ENCODE assay signal across 9 mouse cellular contexts in genomic region chrX:58031671-58032605, GRCm38 (mm10). TPM values are rescaled to one million over a fixed set of nuclear protein-coding genes. Genes with fewer than 3 reads are reported as not detected.
DNase-seq lines count a peak whose midpoint lies in the region; ATAC-seq and TF ChIP-seq lines count a peak whose summit lies in the region.
"Had no signal": no experiment of that assay in that cellular context is flagged by ENCODE, and none has a peak within 500 bp of the region (broad histone marks: within the 10 kb centered on the region; RNA-seq: fewer than 3 reads in every experiment).

No protein-coding gene starts in this region.

- H3K9me3 ChIP-seq in forebrain, postnatal 0 days (ENCODE audit: low read length) = no peaks in the 10 kb centered on the region
- H3K9me3 ChIP-seq in midbrain, postnatal 0 days (ENCODE audit: low read length) = no peaks in the 10 kb centered on the region

- 28% methylated on average over 55 of the region's 56 CpGs for WGBS in forebrain, postnatal 0 days
- WGBS in midbrain, postnatal 0 days = 27% methylated on average over 54 of the region's 56 CpGs

- peak overlapping the region; percentile 35 for H3K4me3 ChIP-seq in forebrain, postnatal 0 days (ENCODE audit: low read depth, low read length)
- H3K4me3 ChIP-seq in midbrain, postnatal 0 days (ENCODE audit: low read depth, low read length) = peak overlapping the region; percentile 41

- peak; percentile 30 for DNase-seq in kidney, adult 9 months
- no peak for DNase-seq in kidney, postnatal 25 days
- DNase-seq in cerebellum, postnatal 10 days = peak; percentile 57 to 63
- no peak for DNase-seq in forebrain, postnatal 0 days
- DNase-seq in midbrain, postnatal 0 days (ENCODE audit: low spot score) = no peak
- no peak for DNase-seq in thymus, postnatal 10 days (ENCODE audit: low spot score in 2 of 2)
- DNase-seq in spleen, postnatal 10 days (ENCODE audit: low spot score in 2 of 2) = no peak
- DNase-seq in spleen, postnatal 36 days (ENCODE audit: low spot score in 2 of 2) = no peak

- no peak for ATAC-seq in forebrain, postnatal 0 days
- no peak for ATAC-seq in midbrain, postnatal 0 days (ENCODE audit: low FRiP score)

- no peak for TF ChIP-seq CTCF in forebrain, postnatal 0 days (IDR thresholded peaks at IDR 0.05; ENCODE audit: low read depth)
- no peak for TF ChIP-seq CTCF in midbrain, postnatal 0 days (IDR thresholded peaks at IDR 0.05)

- peak overlapping the region; percentile 35; the same call in 1 of the 2 replicates for H3K9ac ChIP-seq in forebrain, postnatal 0 days
- H3K9ac ChIP-seq in midbrain, postnatal 0 days (replicated peaks; ENCODE audit: low read length, poor library complexity, severe bottlenecking) = 0 out of 2 replicates have a peak overlapping the region, but pooled peaks have one; percentile 29

- peak overlapping the region; percentile 45 for H3K4me2 ChIP-seq in forebrain, postnatal 0 days (ENCODE audit: low read depth)
- peak overlapping the region; percentile 49 for H3K4me2 ChIP-seq in midbrain, postnatal 0 days (ENCODE audit: low read depth, low read length, poor library complexity, severe bottlenecking)

- H3K36me3 ChIP-seq in forebrain, postnatal 0 days (ENCODE audit: insufficient read depth) = no peaks in the 10 kb centered on the region
- H3K36me3 ChIP-seq in midbrain, postnatal 0 days (ENCODE audit: insufficient read depth, low read length) = no peaks in the 10 kb centered on the region

- peak overlapping the region; percentile 67 for H3K27ac ChIP-seq in forebrain, postnatal 0 days (ENCODE audit: low read depth, low read length)
- peak overlapping the region; percentile 51 for H3K27ac ChIP-seq in midbrain, postnatal 0 days (ENCODE audit: low read depth, low read length)

- H3K27me3 ChIP-seq in forebrain, postnatal 0 days (ENCODE audit: insufficient read depth, low read length) = no peaks in the 10 kb centered on the region; the same call in none of the 2 replicates
- no peaks in the 10 kb centered on the region for H3K27me3 ChIP-seq in midbrain, postnatal 0 days (ENCODE audit: insufficient read depth, low read length)

- no peaks in the 10 kb centered on the region for H3K4me1 ChIP-seq in forebrain, postnatal 0 days (ENCODE audit: insufficient read depth)
- H3K4me1 ChIP-seq in midbrain, postnatal 0 days (ENCODE audit: insufficient read depth, low read length) = no peaks in the 10 kb centered on the region

RNA-seq across cellular contexts. Expression of gene Zic3, which starts 9.4 kb away (rescaled TPM):
- total RNA-seq in forebrain, postnatal 0 days (2014; rRNA removed) = 10.1 and 16.6 TPM in 2 replicates
- 10.2 and 13.3 TPM in 2 replicates for polyA plus RNA-seq in forebrain, postnatal 0 days (2015; fragmentation: Nextera tagmentation; extraction: Ambion mirVana)
- 14.4 and 17.7 TPM in 2 replicates for total RNA-seq in midbrain, postnatal 0 days (2014; rRNA removed)
- polyA plus RNA-seq in midbrain, postnatal 0 days (2015; fragmentation: Nextera tagmentation; extraction: Ambion mirVana) = 7.9 and 9.7 TPM in 2 replicates
- total RNA-seq: heart, postnatal 10 days had no signal

Comparison
In these comparisons a context has a peak if more than half of its experiments do, and no peak if none do; other contexts are left out.
1. DNase-seq: peak in kidney, adult 9 months (single experiment) and cerebellum, postnatal 10 days (2 of 2); none in kidney, postnatal 25 days (0 of 2), forebrain, postnatal 0 days (single experiment), midbrain, postnatal 0 days (single experiment), thymus, postnatal 10 days (0 of 2), spleen, postnatal 10 days (0 of 2) and spleen, postnatal 36 days (0 of 2).